Mouse (Mus musculus) left cerebral cortex, adult 11 months (tissue): ENCODE measurements around the gene Gm42906.

Experiments
- DNase-seq: peaks from one replicate; pipeline ENCODE4 v3.0.0; 2022; ENCODE audit warnings: low spot score

Gm42906 gene

DNA sequence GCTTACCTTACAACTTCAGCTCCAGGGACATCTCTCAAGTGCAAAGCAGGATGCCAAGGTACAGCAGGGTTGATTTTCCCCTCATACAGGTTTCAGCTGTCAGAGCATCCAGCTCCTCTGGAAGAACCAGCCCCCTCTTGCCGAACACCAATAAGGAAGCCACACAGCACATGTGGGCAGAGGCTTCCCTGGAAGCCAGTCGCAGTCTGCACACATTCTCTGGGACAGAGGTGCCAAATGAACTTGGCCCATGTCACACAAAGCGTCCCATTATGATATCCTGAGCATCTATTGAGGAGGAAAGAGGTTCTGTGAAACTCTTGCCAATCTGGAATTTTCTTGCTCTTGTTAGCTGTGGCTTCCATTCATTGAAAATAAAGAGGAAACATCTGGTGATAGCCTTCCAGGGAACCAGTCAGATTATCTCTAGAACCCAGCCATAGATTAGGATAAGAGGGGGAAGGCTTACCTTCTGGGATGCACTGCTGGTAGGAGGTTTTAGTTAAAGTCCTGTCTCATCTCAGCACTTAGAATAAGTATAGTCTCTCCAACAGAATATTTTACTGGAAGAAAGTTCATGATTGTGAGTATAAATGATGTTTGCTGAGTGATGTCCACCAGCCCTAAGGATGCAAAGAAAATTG is at the start of gene Gm42906:
TSS of gene Gm42906 (minus strand) at position 51 of the 644 bp plus-strand sequence.
- no peak for DNase-seq

DNA sequence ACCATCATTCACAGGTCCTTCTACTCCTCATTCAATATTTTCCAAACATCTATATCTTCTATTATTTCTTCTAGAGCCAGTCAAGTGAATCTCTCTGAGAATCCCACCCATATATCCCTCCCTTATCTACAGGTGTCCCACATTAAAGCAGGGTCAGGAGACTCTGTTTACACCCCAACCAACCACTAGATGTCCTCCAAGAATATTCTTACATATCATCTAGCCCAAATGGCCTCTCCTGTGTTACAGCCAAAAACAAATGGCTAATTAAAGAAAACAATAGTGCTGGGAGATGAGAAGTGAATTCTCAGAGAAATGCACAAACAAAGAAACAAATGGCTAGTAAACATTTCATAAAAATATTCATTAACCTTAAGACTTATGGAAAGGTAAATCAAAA is 17.7 kb upstream of the Gm42906 start:
- no peak for DNase-seq

DNA sequence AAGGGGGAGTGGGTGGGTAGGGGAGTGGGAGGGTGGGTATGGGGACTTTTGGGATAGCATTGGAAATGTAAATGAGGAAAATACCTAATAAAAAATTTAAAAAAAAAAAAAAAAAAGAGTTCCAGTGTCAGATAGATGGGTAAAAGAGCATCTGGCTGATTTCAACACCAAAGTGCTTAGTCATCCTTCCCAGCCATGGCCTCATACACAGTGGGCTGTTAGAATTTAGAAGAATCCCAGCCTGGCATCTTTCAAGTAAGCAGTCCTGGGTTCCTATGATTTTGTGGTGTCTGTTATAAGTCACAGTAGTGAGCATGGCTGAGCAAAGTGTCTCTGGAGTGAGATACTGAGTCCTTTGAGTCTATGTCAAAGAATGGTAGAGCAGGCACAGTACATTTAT is 7.1 kb upstream of the Gm42906 start:
- no peak for DNase-seq

DNA sequence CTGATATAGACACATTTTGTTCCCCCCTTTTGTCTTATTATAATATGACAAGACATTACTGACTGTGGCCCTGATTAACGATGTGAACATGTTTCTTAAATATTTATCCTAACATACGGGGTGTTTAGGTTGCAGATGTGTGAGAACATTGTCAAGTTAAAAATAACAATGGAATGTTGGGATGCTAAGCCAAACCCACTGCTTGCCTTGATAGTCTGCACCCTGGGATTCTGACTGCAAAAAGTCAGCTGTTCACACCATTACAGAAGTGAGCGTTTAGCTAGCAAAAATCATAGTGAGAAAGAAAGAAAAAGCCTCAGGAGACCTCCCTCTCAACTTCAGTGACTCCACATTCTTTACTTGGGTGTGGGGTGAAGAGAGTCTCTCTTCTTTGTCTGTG is 1.5 kb downstream of the Gm42906 start:
- DNase-seq: no peak

DNA sequence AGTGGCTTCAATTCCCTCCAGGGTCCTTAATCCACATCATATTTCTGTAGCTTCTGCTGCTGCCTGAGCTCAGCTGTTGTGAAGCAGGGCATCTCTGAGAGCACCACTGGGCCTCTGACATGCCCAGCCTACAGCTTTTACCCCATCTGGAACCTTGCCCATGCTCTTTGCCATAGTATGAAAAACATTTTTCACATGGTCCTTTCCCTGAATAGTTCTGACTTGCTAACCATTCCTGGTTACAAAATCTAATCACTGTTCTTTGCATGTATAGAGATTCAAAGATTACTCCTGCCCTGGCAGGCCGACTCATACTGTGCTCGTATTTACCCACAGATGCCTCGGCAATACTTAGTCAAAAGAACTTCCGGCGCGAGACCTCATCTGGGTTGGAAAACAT is 5.3 kb downstream of the Gm42906 start:
- no peak for DNase-seq

DNA sequence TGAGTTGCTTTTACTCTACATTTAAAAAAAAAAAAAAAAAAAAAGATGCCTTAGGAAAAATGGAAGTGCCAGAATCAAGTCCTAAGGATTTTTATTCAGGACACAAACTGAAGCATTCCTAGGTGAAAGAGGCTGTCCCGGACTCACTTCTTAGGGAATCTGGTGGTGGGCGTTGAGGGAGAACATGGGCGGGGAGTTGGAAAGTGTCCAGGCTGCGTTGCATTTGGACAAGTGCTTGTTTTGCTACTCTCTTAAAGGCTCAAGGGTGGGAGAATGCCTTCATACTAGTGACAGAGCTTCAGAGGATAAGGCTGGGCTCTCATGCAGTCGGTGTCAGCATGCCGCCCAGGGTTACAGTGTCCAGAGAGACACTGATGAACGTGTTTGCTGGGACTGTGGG is 6.1 kb downstream of the Gm42906 start:
- no peak for DNase-seq

DNA sequence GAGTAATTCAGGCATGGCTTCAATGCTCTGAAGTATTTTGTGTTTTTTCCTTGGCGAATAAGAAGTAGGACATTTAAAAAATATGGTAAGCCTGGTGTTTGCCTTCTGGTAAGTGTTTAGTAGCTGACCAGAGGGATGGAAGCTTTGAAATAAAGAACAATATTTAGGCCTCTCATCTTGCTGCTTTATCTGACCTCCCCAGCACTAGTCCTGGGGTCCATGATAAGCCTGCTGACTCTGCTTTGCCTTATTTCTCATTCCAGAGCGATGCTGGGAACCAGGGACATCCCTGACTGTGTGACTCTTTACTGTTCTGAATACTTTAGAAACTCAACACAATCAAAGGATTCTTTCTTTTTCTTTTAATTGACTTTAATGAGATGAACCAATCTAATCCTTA is 9.4 kb downstream of the Gm42906 start:
- no peak for DNase-seq

DNA sequence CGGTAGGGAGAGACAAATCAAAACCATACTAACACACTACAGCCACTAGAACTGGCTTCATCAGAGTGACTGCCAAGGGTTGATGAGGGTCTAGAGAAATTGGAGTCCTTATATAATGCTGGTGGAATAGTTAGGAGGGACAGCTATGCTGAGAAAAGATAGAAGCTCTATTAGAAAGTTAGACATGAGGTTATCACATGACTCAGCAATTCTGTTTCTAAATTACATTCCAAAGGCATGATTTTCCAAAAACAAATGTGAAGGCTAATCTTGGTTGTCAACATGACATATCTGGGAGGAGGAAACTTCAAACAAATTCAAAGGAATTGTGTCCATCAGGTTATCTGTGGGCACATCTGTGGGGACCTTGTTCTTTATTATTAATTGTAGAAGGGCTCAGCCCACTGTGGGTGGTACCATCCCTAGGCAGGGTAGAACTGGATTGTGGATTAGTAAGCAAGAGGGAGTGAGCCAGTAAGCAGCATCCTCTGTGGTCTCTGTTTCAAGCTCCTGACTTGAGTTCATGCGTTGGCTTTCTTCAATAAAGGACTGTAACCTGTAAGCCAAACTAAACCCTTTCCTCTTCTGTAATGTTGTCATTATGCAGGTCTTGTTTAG is 10.4 kb downstream of the Gm42906 start:
- DNase-seq: no peak

DNA sequence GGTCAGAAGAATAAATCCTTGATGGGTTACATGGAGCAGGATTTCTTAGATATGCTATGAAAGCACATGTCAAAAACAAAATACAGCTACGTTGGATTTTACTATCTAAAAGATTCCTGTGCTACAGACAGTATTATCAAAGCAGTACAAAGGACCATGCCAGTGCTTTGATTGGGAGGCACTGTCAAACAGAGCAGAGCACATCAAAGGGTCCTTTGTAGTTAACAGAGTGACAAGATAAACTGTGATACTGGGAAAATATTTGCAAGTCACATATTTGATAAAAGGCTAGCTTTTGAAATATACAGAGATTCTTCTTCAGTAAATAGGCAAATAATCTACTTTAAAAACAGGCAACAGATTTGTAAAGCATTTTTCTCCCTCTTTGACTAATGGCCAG is 11.0 kb downstream of the Gm42906 start:
- no peak for DNase-seq

DNA sequence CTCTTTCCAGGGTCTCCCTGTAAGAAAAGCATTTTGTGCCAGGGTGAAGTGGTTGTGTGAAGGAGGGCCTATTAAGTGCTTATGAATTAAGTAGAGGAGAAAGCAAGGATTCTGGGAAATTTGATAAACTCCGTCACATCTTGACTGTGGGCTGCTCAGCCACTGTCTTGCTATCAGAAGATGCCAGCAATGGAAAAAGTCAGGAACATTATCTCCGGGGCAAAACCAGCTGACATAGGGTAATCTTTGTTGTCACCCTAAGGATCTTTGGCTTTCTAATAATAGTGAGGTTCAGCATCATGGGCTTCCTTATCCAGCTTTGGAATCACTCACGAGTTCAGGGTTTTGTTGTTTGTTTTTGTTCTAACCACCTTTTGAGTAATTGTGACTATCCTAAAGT is 14.3 kb downstream of the Gm42906 start:
- no peak for DNase-seq

DNA sequence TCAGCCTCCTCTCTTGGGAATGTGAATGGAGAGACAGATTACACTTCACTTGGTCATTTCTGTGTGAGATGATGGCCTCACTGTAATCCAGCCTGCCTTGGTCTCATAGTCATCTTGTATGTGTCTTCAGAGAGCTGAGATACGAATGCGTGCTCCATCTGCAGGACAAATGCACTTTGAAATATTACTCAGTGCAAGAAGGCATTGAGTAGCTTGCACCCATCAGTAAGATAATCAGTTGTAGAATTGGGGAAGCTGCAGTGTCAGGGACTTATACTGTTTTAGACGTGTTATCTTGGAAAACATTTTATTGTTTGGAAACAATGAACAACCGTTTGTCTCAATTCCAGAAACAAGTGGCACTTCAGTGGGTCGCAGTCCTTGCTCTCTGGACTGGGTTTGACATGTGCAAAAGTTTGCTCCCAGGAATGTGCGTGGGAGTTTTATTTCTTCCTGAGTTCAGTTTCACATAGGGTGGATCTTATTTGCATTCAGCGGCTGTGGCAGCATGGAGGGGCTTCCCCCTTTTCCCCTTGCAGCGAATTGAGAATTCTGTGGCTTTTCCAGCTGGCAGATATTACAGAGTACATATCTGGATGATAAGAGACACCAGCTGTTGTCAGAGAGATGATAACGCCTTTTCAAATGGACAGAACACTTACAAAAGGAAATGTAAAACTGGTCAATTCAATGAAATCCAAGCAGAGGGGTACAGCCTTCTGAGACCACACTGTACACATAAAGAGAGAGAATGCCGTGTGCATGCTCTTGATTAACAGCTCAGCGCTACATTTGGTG is 15.1 kb downstream of the Gm42906 start:
- no peak for DNase-seq

DNA sequence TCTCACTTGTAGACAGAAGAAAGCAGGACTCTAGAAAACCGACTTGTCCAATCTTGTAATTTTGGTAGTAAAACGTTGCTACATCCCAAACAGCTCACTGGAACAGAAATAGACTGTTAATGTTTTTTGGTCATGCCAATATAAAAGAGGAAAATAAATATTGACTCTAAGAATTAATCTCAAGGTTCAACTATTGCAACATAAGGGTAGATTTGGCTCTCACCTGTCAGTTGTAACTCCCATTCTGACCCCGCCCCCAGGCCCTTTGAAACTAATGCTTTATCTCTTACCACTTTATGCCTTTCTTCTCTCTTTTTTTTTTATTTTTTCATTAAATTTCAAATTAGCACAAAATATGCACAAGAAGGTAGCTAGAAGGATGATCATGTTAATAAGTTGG is 18.0 kb downstream of the Gm42906 start:
- DNase-seq: no peak

DNA sequence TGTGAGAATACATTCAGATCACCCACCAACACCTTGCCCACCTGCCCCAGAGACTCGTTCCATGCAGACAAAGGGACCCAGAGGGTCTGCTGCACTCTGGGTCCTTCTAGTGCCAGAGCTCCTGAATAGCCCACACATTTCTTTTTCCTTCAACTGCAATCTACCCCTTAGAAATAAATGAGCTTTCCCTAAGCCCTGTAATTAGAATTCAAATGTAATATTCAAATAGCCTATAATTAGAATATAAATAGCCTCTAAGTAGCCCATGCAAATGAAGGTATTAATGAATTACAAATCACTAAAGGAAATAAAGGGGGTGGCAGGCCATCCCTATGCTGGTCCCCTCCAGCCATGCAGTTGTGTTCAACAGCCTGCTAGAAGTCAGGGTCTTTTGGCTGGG is 18.7 kb downstream of the Gm42906 start:
- DNase-seq: no peak

DNA sequence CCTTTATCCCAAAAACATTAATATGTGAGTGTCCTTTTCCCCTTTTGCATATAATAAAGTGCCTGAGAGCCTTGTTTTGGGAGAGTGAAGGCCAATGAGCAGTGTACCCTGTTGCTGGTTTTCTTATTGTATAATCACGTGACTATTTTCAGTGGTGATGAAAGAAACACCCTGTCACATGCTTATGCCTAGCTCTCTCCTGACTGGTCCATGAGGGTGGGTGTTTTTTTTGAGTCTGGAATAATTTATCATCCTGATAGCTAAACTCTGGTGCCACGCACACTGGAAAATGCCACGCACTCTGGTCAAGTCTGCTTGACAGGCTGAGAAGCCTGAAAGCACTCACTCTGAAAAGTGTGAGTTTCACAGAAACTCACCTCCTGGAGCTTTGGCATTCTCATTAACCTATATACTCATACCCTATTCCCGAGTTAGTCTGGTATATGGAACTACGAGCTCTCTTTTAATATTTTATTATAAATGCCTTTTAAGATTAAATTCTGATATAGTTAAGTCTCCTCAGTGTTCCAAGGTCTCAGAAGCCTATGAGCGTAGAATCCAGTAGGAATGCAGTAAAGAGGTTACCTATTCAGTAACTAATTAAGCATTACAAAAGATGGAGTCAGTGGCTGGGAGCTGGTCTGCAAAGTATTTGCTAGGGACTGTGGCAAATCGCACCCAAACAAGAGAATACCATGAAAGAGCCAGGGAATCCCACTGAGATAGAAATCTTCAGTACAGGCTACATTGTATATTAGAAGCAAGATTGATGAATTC is 19.7 kb downstream of the Gm42906 start:
- DNase-seq: no peak

DNA sequence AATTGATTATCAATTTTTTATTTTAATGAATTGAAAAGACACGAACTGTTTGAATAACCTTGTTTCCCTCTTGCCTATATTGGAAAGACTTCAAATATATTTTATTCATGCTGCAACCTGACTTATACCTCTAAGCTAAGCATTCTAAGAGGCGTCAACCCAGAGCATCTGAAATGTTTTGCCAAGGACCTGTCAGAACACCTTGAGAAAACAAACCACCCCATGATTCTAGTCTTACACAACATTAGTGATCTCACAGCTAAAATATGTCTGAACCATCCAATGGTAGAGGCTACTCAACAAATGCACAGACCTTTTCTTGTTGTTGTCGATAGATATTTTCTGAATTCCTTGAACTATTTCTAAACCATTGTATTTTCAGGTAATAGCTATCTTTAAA is 20.5 kb downstream of the Gm42906 start:
- no peak for DNase-seq

DNA sequence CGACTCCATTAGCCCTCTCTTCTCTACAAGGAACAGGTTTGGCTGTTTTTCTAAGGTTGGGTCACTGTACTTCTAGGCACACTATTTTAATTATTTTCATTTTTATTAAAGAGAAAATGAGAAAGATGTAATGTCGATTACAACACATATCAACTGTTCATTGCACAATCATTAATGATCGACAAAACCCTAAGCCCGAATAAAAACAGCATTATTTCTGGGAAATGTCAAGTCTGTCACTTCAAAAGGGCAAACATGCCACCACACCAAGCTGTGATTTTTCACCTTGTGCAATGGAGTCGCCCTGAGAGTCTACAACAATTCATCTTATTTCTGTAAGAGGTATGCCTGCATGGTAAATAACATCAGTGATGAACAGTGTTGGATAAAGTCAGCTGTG is 21.7 kb downstream of the Gm42906 start:
- no peak for DNase-seq

DNA sequence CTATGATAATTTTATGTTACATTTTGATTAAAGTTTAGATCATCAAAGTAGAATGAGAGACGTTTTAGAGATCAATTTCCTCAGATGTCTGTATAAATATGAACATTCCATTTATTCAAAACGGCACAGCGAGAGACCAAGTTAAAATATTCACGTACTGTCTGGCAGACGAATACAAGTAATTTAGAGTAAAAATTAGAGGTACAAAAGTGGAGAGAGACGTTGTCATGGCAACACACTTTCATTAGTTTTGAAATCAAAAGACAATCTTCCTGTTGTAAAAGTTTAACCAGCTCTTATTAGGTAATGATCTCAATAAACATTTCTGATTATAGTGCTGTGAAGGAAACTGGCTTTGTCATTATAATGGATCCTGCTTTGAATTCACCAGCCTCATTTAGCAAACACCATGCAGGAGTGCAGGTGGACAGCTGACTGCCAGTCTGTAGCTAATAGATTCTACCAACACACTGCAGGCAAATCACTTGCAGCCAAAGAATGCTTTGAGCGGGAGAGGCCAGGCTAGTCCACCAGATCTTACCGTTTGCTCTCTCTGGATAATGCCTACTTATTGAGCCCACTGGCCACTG is 22.6 kb downstream of the Gm42906 start:
- no peak for DNase-seq

DNA sequence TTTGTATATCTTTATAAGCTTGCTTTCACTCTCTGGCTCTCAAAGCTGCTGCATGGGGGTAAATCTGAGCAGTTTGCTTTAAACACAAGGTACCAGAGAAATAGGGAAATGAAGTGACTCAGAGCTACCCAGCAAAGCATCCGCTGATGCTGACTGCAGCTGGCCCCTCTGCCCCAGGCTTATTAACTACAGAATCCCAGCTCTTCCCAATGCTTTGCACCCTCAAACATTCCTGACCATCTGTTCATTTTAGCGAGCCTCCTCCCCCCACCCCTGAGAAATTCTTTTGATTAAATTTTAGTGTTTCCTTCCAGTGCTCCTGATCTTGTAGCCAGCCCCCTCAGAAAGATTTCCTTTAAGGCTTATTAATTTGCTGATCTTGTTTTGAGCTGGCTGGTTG is 24.4 kb downstream of the Gm42906 start:
- DNase-seq: no peak

DNA sequence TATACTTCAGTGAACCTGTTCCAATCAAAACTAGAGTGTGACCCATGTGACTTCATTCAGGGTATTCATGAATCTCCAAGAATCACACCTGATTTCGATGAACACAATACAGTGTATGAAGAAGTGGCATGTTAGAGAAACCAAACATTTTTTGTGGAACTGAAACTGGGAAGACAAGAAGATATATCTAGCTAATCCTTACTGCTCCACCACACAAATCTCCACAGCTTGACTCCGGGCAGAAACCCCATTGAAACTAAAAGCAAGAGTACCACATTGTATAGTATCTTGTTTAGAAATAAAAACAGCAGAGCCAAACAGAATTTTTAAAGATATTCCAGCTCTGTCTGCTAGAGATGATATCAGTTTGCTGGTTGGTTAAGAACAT is 27.4 kb downstream of the Gm42906 start:
- no peak for DNase-seq

DNA sequence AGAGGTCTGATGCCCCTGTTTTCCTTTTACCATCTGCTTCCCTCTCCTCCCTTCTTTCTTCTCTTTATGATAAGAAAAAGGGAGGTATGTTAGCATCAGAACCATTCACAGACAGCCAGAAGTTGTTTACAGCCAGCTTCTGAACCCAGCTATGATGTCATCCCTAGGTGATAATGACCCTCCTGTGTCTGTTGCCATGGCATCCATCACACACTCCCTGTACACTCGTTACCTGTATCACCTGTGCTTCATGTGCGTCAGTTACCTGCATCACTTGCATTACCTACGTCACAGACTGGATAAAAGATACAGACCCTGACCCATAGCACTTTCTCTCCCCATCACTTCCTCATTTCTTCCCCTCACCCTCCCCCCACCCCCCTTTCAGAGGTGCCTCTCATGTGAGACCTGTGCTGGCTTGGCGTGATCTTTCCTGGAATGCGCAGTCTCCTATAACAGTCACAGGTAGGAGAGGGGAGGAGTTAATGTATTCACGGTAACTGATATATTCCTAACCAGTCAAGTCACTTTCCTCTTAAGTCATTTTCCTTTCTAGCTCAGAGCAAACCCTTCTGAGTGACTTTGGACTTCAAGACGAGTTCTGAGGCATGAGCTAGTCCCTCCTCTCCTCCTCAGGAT is 27.9 kb downstream of the Gm42906 start:
- no peak for DNase-seq

DNA sequence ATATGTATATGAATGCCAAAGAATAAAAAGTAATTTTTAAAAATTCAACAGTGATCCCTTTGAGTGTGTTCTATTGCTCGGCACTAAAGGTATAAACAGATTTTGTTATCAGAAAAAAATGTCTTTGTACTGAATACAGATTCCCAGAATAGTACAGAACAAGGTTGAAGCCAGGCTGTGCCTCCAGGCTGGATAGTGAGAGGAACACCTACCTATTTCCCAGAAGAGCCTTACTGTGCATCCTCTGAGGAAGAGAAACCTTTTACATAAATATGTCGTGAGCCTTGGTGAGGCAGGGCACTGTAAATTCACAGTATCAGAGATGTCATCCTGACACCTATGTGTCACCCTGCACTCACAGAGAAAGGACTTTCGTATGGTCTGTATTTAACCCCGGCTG is 31.8 kb downstream of the Gm42906 start:
- no peak for DNase-seq

DNA sequence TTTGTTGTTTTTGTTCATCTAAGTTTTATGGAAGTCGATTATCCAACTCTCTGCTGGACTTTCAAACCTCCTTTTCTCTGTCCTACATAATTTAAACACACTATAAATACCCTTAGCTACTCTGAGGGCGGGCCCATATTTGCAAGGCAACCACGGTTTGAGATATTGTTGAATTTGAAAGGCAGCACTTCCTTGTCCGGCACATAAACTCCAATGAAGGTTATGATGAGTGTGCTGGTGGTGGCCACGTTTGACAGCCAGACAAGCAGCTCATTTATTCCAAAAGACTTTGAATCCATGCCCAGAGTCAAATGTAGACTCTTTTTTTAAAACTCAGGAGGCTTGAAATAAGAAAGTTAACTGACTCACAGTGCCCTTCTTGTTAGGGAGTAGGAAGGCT is 33.3 kb downstream of the Gm42906 start:
- DNase-seq: no peak
